Mouse (Mus musculus) heart, adult 2 months (tissue): ENCODE results near the gene Lrrn2.

Source experiments
- CTCF ChIP-seq: fragments of 200-600 bp; IDR thresholded peaks from 2 replicates; pipeline ENCODE4 v1.8.1; 2022; ENCODE audit warnings: antibody characterized with exemption, mild to moderate bottlenecking, moderate library complexity
- EP300 ChIP-seq: fragments of 200-500 bp; IDR thresholded peaks from 2 replicates; pipeline ENCODE4 v1.6.1; 2011; ENCODE audit warnings: low read depth, low read length, control low read depth; ENCODE audit not compliant: insufficient read depth
- POLR2A ChIP-seq: fragments of 200-500 bp; IDR thresholded peaks from 2 replicates; pipeline ENCODE4 v1.6.1; 2011; ENCODE audit warnings: mild to moderate bottlenecking, low read depth, low read length, control low read depth; ENCODE audit not compliant: insufficient read depth

GRCm38 (mm10) chr1:132880161-132881005, at the start of gene Lrrn2:
- no peak for TF ChIP-seq POLR2A
- no peak for TF ChIP-seq EP300
- TF ChIP-seq CTCF: no peak
